Mouse (Mus musculus) gastrocnemius, postnatal 25 days (tissue): Measurements from ENCODE around the gene Crybg3. TPM values are rescaled to one million over a fixed set of nuclear protein-coding genes. Genes with fewer than 3 reads are reported as not detected.
A peak's percentile ranks its signal among the peaks of the same experiment; 100 is the strongest.
"Not testable (repeated sequence)": the region's sequence is repeated elsewhere in the genome, so short reads cannot be mapped to it uniquely, and the experiment has no call there.

Experiments
- DNase-seq: peaks from one replicate; pipeline ENCODE4 v3.0.0; 2022
- total RNA-seq, 2 experiments: library from RNA; stranded (reverse); gene quantifications; 1 replicate in 1 of 2; 2 replicates in 1 of 2; pipeline ENCODE4 v1.2.3; 2021

Crybg3 gene
- total RNA-seq, 2 experiments from 2014 or later: 35.2 to 42.8 TPM

DNA sequence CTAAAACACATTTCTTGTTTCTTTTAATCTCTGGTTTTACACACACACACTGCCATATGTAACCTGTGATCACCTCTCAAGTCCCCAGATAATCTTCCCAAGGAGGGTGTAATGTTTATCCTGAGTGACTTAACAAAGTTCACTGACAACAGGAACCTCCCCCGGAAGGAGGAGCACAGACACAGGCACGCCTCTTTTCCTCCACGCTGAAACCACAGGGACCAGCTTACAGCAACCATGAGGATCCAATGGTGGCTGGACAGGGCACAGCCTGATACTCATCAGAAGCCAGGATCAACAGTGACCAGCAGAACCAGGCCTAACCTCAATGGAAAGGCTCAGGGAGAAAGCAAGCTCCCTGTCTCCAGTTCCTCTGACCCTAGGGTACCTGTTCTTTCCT, 68.2 kb downstream of the Crybg3 start:
- no peak for DNase-seq

GRCm38 (mm10) chr16:59531243-59531642, 69.5 kb downstream of the Crybg3 start:
- DNase-seq: no peak

GRCm38 (mm10) chr16:59529570-59529969, 71.2 kb downstream of the Crybg3 start:
- no peak for DNase-seq

GRCm38 (mm10) chr16:59526939-59527338, 73.8 kb downstream of the Crybg3 start:
- no peak for DNase-seq

GRCm38 (mm10) chr16:59521752-59522423, 78.9 kb downstream of the Crybg3 start:
- DNase-seq: no peak

DNA sequence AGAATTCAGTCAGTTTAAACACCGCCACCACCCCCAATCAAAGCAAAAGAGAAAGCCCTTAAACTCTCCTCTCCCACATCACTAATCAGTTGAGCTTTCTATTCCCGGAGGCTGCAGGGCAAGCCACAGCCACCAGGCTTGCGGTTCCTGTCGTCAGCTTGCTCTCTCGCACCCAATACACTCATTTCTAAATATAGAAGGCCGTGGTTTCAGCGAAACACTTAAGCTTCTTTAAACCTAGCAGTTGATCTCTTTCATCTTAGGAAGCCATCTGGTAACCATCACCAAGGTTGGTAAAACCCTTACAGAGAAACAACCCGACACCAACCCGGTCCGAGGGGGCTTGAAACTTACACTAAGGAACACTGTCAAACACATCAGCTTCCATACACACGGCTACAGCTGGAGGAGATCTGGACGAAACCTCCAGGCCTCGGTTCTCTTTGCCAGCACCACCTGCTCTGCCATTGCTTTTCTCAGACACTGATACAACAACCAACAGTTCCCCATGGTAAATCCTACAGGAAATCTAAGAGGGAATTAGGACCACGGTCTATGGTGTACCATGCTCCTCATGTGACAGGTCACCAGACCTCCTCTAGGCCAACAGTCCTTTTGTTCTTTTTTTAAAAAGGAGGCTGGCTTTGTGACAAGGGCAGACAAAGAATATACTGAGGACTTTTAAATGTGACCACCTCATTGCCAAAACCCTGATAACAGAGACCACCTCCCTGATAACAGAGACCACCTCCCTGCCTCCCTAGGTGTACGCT, 83.1 kb downstream of the Crybg3 start:
- no peak for DNase-seq

DNA sequence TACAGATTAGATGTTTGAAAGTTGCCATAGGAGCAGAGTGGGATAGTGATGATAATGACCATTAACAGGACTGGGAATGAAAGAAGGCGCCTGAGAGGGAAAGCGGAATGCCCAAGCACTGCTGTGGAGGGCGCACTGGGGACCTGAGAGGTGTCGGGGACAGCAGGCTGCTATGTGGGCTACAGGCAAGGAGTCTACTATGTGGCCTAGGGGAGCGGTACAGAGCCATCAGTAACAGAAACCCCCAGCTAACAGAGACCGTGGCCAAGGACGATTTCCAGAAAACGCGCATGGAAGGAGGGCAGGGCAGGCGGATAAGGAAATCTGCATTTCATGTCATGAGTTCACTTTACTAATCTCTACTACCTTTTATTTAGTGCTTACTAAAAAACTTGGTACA, 83.8 kb downstream of the Crybg3 start:
- no peak for DNase-seq

- peak; percentile 21 for DNase-seq
Observed at GRCm38 (mm10) chr16:59515169-59515568, 85.6 kb downstream of the Crybg3 start.

DNA sequence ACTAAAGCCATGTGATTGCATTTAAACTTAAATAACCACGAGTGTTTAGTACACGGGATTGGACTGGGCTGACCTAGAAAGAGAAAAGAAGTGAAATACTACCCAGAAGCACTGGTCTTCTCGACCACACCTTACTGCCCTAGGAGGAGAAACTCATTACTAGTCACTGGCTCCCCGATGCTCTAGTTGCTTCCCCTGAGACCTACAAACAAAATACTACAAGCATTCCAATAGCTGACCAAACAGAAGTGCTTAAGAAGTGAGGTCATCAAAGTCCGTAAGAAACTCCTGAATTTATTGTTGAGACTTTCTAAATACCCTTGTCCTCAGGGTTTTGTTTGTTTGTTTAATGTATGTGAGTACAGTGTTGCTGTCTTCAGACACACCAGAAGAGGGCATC, 90.9 kb downstream of the Crybg3 start:
- DNase-seq: no peak

- no peak for DNase-seq
Observed at GRCm38 (mm10) chr16:59499180-59499579, 101.6 kb downstream of the Crybg3 start.

- no peak for DNase-seq
Observed at GRCm38 (mm10) chr16:59497947-59498346, 102.8 kb downstream of the Crybg3 start.

GRCm38 (mm10) chr16:59493199-59493598, 107.6 kb downstream of the Crybg3 start:
- DNase-seq: no peak

DNA sequence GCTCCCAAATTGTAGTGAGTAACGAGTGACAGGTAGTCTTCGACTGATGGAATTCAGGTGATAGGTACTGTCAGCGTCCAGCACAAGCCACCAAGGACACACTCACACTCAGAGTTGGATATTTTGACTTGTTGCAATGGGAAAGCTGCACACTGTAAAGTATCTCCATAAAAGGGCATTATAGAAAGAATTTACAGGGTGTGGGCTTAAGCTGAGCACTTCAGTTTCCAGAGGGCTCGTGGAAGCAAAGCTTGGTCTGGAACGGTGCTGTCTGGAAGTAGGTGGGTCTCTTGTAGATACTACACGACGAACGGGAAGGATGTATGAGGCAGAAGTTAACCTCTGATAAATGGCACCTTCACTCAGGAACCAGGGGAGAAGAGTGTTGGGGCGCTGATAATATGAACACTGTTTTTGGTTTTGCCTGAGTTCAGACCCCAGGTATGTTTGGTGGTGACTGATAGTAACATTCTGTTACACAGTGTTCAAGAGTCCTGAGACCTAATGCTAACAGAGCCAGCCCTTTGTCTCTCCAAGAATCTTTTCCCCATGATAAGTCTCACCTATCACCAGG, 112.7 kb downstream of the Crybg3 start:
- DNase-seq: no peak

DNA sequence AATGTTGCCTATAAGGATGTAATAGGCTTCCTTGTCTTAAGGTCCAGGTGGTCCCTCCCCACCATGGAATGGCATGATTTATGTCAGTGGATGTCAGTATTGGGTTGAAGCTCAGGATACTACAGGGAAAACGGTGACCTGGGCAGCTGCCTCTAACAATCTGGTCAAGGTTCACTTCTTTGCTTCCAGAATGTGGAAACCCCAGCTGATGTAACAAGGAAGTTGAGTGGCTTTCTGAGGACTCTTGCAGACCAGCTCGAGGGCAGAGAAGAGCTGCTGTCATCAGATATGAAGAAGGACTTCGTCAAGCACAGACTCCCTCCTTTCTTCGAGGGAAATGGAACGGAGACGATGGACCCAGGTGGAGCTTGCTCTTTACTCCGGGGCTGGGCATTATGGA, 113.5 kb downstream of the Crybg3 start:
- no peak for DNase-seq

- no peak for DNase-seq
Observed at GRCm38 (mm10) chr16:59477955-59478354, 122.8 kb downstream of the Crybg3 start.

DNA sequence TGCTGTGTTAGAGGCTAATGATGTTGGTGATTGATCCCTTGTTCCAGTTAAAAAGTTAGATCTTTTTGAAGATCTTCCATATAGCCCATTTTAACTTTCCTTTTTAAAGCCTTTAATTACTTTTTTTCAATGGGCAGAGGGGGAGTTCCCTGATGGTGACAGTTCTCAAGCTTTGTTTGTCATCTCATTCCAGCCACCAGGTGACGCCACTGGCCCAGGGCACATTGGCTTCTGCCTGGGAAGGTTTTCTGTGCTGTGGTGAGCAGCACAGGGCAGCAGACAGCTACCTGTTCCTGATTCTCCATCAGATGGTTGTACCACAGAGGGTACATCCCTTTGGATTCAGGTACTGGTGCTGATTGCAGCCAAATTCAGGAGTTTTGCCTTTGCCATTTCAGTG, 126.0 kb downstream of the Crybg3 start:
- DNase-seq: peak; percentile 35

DNA sequence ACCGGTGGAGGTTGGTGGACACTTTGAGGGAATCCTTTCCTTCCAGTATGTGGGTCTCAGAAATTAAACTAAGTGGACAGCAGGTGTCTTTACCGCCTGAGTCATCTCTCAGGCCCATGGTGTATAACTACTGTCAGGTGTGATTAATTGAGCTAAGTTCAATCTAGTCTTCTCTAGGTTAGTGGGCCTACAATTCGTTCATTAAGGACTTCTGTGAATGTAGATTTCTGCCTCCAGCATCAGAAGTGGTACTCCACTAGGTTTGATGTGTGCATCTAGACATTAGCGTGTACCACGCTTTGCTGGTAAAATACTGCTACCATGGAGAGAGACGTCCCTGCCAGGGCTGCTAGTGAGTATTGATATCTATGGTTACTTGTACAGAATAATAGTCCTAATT, 128.2 kb downstream of the Crybg3 start:
- no peak for DNase-seq

DNA sequence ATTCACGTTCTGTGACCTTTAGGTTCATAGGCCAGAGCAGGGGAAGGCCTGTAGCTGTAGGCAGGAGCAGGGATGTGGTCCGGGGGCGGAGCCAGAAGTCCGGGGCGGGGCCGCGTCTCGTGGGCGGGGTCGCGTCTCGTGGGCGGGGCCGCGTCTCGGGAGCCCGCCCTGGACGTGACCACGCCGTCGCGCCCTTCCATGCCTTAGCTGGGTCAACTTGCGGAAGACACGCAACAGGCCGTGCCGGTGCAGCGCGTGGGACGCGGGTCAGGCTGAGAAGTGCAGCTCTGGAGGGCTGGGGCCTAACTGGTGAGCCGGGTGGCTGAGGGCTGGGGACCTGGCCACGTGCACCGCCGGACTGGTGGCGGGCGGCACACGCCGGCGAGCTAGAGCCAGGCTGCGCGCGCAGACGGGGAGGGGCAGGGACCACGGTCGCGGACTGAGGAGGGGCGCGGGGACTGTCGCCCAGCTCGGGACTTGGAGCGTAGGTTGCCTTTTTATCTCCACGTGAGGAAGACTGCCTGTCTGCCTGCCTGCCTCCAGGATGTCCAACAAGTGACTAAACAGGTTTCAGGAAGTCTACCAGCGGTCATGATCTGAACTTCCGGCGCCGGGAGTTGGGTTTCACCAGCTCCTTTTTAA, 129.0 kb downstream of the Crybg3 start, which contains the start of gene Riox2:
Riox2 (plus strand) TSS at position 139 of the 642 bp plus-strand sequence.
- DNase-seq: peak; percentile 76

DNA sequence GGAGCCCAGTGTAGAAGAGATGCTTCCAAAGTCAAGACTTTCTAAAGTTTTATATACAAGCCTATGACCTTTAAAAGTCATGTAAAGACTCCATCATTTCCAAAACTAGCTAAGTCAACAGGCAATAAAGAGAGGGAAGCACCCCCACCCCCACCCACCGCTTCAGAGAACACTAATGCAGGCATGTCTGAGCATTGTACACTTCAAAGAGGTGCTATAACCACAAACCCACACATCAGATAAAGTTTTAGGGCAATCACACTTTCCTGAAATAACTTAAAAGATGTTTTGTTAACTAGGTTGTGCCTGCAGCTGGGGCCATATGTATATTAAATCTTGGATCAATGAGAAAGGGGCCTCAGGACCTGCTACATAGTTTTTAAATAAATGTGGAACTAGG, 130.9 kb downstream of the Crybg3 start:
- no peak for DNase-seq

GRCm38 (mm10) chr16:59463973-59464372, 136.8 kb downstream of the Crybg3 start:
- DNase-seq: no peak

DNA sequence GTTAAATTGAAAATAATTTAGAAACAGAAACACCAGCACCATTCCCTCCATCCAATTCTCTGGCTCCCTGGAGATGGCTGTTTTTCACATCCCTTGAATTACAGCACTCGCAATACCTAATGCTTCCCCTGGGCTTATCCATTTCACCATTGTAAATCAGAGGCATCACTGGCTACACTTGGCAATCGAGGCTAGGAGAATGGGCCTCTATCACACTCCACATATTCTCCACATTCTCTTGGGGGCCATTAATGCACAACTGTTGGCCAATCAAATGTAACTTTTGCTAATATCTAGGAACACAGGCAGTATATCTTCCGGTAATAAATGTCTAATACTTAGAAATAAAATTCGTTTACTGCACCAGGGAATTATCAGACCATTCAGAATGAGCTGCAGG, 137.2 kb downstream of the Crybg3 start:
- DNase-seq: no peak

DNA sequence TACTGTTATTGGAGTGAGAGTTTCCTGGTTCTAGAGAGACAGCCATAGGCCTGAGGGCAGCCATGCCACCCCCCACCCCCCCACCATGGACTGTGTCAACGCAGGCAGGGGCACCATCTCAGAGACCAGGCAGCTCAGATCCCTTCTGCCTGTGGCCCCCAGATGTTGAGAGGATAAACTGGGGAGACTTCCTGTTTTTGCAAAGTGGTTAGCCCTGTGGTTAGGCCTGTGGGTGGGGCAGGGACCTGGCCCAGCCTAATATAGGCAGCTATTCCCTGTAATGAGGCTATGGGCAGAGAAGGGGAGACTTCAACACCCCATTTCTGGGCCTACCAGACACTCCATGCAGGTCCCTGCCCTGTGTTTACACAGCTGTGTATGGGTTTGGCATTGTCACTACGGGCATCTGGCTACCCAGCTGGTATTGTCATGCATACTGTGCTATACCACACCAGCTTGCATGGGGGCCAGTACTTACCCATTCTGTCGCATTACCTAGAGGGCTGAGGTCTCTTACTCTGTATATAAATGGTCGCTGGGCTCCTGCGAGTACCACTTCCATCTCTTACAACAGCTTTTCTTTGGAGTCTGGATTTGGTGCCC, 141.4 kb downstream of the Crybg3 start:
- not testable (repeated sequence) for DNase-seq
